Mouse (Mus musculus) liver, adult 2 months (tissue): ENCODE results near the gene Crybg3.

Experiments used
- CTCF ChIP-seq: fragments of 200-500 bp; IDR thresholded peaks from 2 replicates; pipeline ENCODE4 v1.5.1; 2011; ENCODE audit warnings: low read depth, low read length, control low read depth
- POLR2A ChIP-seq: fragments of 200-500 bp; IDR thresholded peaks from 2 replicates; pipeline ENCODE4 v1.6.1; 2011; ENCODE audit warnings: low read length, control low read depth; ENCODE audit not compliant: insufficient read depth; ENCODE audit errors: extremely low read depth

- TF ChIP-seq CTCF: no peak
- no peak for TF ChIP-seq POLR2A
Observed at GRCm38 (mm10) chr16:59583515-59583914, 17.3 kb downstream of the Crybg3 start.
